Mouse (Mus musculus) forebrain, embryonic 10.5 days (tissue): ENCODE measurements at regions not wholly inside any gene's neighbourhood (a gene's known extent, or its start where the extent isn't known, plus 50 kb on each side); places are given as distances from the start of the nearest gene placed in this dataset.

Source experiments
- DNase-seq: peaks from one replicate; pipeline ENCODE4 v3.0.0-alpha.2; 2017; ENCODE audit warnings: low spot score; ENCODE audit errors: extremely low spot score
- H3K27ac ChIP-seq: fragments of 300-500 bp; sonication (generic); 2 replicates; pipeline ENCODE4 v1.5.1; 2016; ENCODE audit warnings: mild to moderate bottlenecking
- H3K27me3 ChIP-seq: fragments of 300-500 bp; sonication (generic); 2 replicates; pipeline ENCODE4 v1.6.1; 2016; ENCODE audit warnings: mild to moderate bottlenecking; ENCODE audit not compliant: poor library complexity, severe bottlenecking
- H3K36me3 ChIP-seq: fragments of 300-500 bp; sonication (generic); replicated peaks from 2 replicates; pipeline ENCODE4 v1.6.1; 2016; ENCODE audit warnings: mild to moderate bottlenecking, moderate library complexity
- H3K4me1 ChIP-seq: fragments of 300-500 bp; sonication (generic); 2 replicates; pipeline ENCODE4 v1.6.1; 2016
- H3K4me3 ChIP-seq: fragments of 300-500 bp; sonication (generic); 2 replicates; pipeline ENCODE4 v1.5.1; 2016; ENCODE audit warnings: mild to moderate bottlenecking, moderate library complexity
- H3K9me3 ChIP-seq: fragments of 300-500 bp; sonication (generic); 2 replicates; pipeline ENCODE4 v1.6.1; 2016; ENCODE audit warnings: mild to moderate bottlenecking, moderate library complexity
- WGBS: fragments of 180-500 bp; shearing (Covaris S2); methylation state at CpG from one replicate; pipeline ENCODE4 v1.1.7; 2016; 5-methylcytosine and 5-hydroxymethylcytosine counted together

DNA sequence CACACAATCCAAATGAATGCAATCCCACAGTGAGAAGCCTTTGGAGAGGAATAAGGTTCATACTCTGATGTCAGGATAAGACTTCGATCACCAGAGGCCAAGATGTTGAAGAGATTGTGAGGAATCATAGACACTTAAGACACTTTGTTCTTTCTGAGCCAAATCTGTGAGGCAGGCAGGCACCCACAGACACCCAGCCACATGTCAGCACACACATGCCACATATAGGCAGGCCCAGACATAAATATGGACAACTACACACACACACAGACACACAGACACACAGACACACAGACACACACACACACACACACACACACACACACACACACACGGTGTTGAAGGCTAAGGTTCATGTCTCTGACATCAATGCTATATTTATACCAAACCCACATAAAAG lies 185.1 kb upstream of the Frmd6 start:
- Histone ChIP-seq H3K27ac (no peak overlapping the region), H3K9me3 (no peaks in the 10 kb centered on the region), H3K36me3 (no peaks in the 10 kb centered on the region), H3K27me3 (no peaks in the 10 kb centered on the region), H3K4me3 (no peak overlapping the region), H3K4me1 (no peaks in the 10 kb centered on the region)
- no peak for DNase-seq
- 90% methylated on average over 2 of the region's 2 CpGs for WGBS

DNA sequence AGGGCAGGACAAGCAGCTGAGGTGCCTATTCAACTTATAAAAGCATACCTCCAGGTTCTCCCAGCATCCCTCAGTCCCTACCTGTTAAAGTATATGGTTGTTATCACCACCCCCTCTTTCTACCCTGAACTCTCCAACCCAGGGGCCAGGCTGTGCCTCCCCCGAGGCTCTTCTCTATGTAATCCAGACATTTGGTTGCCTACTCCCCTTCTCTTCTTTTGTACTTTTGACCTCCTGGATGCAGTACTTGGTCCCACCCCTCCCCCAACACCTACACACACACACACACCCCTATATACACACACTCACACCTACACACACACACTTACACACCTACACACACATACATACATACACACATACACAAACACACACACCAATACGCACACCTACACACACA lies 180.4 kb upstream of the Frmd6 start:
- Histone ChIP-seq H3K4me1 (no peaks in the 10 kb centered on the region), H3K27me3 (no peaks in the 10 kb centered on the region), H3K27ac (no peak overlapping the region), H3K9me3 (no peaks in the 10 kb centered on the region), H3K36me3 (no peaks in the 10 kb centered on the region), H3K4me3 (no peak overlapping the region)
- DNase-seq, result no peak
- 88% methylated on average over 2 of the region's 2 CpGs for WGBS

DNA sequence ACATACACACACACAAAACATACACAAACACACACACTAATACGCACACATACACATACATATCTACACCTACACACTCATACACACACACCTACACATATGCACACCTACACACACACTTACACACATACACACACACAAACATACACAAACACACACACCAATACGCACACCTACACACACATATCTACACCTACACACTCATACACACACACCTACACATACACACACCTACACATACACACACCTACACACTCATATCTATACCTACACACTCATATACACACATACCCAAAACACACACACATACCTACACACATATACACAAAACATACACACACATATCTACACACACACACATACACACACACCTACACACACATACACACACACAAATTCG lies 179.9 kb upstream of the Frmd6 start:
- no peaks in the 10 kb centered on the region for H3K27me3 ChIP-seq
- H3K4me3 ChIP-seq, result no peak overlapping the region
- H3K36me3 ChIP-seq, result no peaks in the 10 kb centered on the region
- no peak overlapping the region for H3K27ac ChIP-seq
- 65% methylated on average over 3 of the region's 3 CpGs for WGBS
- H3K4me1 ChIP-seq, result no peaks in the 10 kb centered on the region
- H3K9me3 ChIP-seq, result no peaks in the 10 kb centered on the region
- no peak for DNase-seq

- WGBS, result 39% methylated on average over 6 of the region's 6 CpGs
Observed at GRCm38 (mm10) chr12:70647516-70647915, 177.8 kb upstream of the Frmd6 start.

GRCm38 (mm10) chr12:70648179-70648811 lies 177.0 kb upstream of the Frmd6 start:
- Histone ChIP-seq H3K27ac (no peak overlapping the region), H3K4me3 (no peak overlapping the region), H3K36me3 (no peaks in the 10 kb centered on the region), H3K4me1 (no peaks in the 10 kb centered on the region), H3K27me3 (no peaks in the 10 kb centered on the region), H3K9me3 (no peaks in the 10 kb centered on the region; the same call in 1 of the 2 replicates)
- DNase-seq, result no peak
- 87% methylated on average over 6 of the region's 6 CpGs for WGBS

More at GRCm38 (mm10) chr12:70647516-70647915, 177.8 kb upstream of the Frmd6 start:
- Histone ChIP-seq H3K36me3 (no peaks in the 10 kb centered on the region), H3K9me3 (no peaks in the 10 kb centered on the region), H3K4me3 (no peak overlapping the region), H3K27ac (no peak overlapping the region), H3K27me3 (no peaks in the 10 kb centered on the region), H3K4me1 (no peaks in the 10 kb centered on the region)
- no peak for DNase-seq

- H3K9me3 ChIP-seq, result no peaks in the 10 kb centered on the region; the same call in 1 of the 2 replicates
- H3K36me3 ChIP-seq, result no peaks in the 10 kb centered on the region
- 87% methylated on average over 1 of the region's 1 CpGs for WGBS
- no peaks in the 10 kb centered on the region for H3K27me3 ChIP-seq
- H3K27ac ChIP-seq, result no peak overlapping the region
- no peaks in the 10 kb centered on the region for H3K4me1 ChIP-seq
- no peak overlapping the region for H3K4me3 ChIP-seq
- no peak for DNase-seq
Observed at GRCm38 (mm10) chr12:70648812-70649188, 176.5 kb upstream of the Frmd6 start.

DNA sequence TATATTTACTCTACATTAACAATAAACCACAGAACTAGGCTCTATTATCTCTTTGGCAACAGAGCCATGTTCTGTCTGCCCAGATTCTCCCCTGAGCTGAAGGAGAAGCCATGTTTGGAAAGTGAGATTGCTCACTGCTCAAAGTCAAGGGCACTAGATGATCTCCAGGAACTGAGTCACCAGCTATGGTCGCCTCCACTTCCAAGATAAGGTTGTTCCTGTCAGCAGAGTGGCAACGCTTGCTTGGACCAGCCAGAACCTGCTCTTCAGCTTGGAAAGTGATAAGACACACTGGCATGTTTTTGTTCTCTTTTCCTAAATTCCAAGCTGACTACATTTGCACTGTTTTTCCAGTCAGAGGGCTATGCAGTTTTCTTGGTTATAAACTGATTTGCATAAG lies 175.6 kb upstream of the Frmd6 start:
- Histone ChIP-seq H3K36me3 (no peaks in the 10 kb centered on the region), H3K9me3 (no peaks in the 10 kb centered on the region; the same call in 1 of the 2 replicates), H3K4me3 (no peak overlapping the region), H3K27me3 (no peaks in the 10 kb centered on the region), H3K4me1 (no peaks in the 10 kb centered on the region), H3K27ac (no peak overlapping the region)
- no peak for DNase-seq
- WGBS, result 92% methylated on average over 2 of the region's 2 CpGs

GRCm38 (mm10) chr12:70650470-70650869 lies 174.8 kb upstream of the Frmd6 start:
- no peaks in the 10 kb centered on the region; the same call in 1 of the 2 replicates for H3K9me3 ChIP-seq
- WGBS, result 81% methylated on average over 4 of the region's 4 CpGs
- H3K4me3 ChIP-seq, result no peak overlapping the region
- H3K4me1 ChIP-seq, result no peaks in the 10 kb centered on the region
- no peaks in the 10 kb centered on the region for H3K27me3 ChIP-seq
- H3K36me3 ChIP-seq, result no peaks in the 10 kb centered on the region
- no peak overlapping the region for H3K27ac ChIP-seq
- no peak for DNase-seq

DNA sequence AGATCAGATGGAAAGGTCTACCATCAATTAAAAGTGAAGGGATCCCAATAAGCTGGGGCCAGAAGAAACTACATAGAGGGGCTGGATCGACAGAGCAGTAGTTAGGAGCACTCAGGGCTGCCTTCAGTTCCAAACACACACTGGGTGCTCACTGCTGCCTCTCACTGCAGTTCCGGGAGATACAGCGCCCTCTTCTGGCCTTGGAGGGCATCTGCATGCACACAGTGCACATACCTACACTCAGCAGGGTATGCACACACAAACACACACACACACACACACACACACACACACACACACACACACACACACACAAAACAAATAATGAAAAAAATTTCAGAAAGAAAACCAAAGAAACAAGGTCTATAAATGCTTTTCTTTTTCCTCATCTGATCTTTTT lies 172.6 kb upstream of the Frmd6 start:
- no peaks in the 10 kb centered on the region; the same call in 1 of the 2 replicates for H3K9me3 ChIP-seq
- H3K27me3 ChIP-seq, result no peaks in the 10 kb centered on the region
- H3K4me3 ChIP-seq, result no peak overlapping the region
- no peak overlapping the region for H3K27ac ChIP-seq
- no peaks in the 10 kb centered on the region for H3K36me3 ChIP-seq
- H3K4me1 ChIP-seq, result peaks cover 4% of the 10 kb centered on the region; the same call in 1 of the 2 replicates
- no peak for DNase-seq
- 76% methylated on average over 3 of the region's 3 CpGs for WGBS

DNA sequence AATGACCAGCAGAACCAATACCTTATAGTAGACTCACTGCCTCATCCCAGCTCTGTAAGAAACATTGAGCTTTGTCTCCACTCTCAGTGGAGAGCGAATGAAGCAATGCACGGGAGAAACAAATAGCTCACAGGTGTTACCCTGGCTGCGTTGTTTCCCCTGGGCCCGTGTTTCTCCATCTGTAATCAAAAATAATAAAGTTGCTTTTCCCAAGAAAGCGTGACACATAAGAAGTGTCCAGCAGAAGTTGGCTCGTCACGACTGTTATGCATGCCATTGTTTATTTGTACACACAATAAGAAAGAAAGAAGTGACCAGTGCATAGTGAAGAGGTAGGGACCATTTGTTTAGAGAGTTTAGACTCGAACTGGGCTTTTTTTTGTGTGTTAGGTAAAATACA lies 171.3 kb upstream of the Frmd6 start:
- no peak overlapping the region for H3K27ac ChIP-seq
- H3K9me3 ChIP-seq, result no peaks in the 10 kb centered on the region; the same call in 1 of the 2 replicates
- no peak for DNase-seq
- no peaks in the 10 kb centered on the region for H3K36me3 ChIP-seq
- H3K4me1 ChIP-seq, result peaks cover 4% of the 10 kb centered on the region; the same call in 1 of the 2 replicates
- no peak overlapping the region for H3K4me3 ChIP-seq
- H3K27me3 ChIP-seq, result no peaks in the 10 kb centered on the region
- 92% methylated on average over 8 of the region's 8 CpGs for WGBS

- H3K27ac ChIP-seq, result no peak overlapping the region
- no peak for DNase-seq
- H3K36me3 ChIP-seq, result no peaks in the 10 kb centered on the region
- H3K4me3 ChIP-seq, result no peak overlapping the region
- no peaks in the 10 kb centered on the region for H3K27me3 ChIP-seq
- H3K9me3 ChIP-seq, result no peaks in the 10 kb centered on the region; the same call in 1 of the 2 replicates
- peaks cover 4% of the 10 kb centered on the region; the same call in 1 of the 2 replicates for H3K4me1 ChIP-seq
- 87% methylated on average over 3 of the region's 3 CpGs for WGBS
Observed at GRCm38 (mm10) chr12:70654546-70654945, 170.8 kb upstream of the Frmd6 start.

- H3K4me3 ChIP-seq, result no peak overlapping the region
- no peak overlapping the region for H3K27ac ChIP-seq
- WGBS, result 87% methylated on average over 2 of the region's 2 CpGs
- H3K36me3 ChIP-seq, result no peaks in the 10 kb centered on the region
- DNase-seq, result no peak
- H3K27me3 ChIP-seq, result no peaks in the 10 kb centered on the region
- H3K9me3 ChIP-seq, result no peaks in the 10 kb centered on the region; the same call in 1 of the 2 replicates
- H3K4me1 ChIP-seq, result peaks cover 4% of the 10 kb centered on the region; the same call in 1 of the 2 replicates
Observed at GRCm38 (mm10) chr12:70655411-70655811, 169.9 kb upstream of the Frmd6 start.

DNA sequence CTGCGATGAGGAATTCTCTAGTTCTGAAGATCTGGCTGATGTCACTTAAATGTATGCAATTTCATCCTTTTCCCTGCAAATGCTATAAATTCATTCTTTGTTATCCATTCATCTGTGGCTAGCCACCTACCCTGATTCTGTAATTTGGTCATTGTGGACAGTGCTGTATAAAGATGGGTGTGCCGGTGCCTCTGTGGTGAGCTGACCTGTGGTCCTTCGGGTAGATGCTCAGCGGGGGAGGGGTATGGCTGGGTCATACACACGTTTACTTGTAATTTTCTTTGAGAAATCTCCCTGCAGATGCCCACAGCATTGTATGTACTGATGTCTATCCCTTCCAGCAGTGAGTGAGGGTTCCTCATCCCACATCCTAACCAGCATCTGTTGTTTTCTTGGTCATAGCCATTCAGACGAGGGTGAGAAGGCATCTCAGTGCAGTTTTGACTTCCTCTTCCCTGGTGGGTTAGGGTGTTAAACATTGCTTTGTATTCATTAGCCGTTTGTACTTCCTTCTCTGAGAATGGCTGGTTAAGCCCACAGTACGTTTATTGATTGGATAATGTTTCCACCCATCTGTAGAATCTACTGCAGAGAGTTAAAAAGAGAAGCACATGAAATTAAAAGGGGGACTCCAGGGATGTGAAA lies 169.3 kb upstream of the Frmd6 start:
- DNase-seq, result no peak
- H3K4me1 ChIP-seq, result peaks cover 4% of the 10 kb centered on the region; the same call in 1 of the 2 replicates
- no peak overlapping the region for H3K4me3 ChIP-seq
- H3K27ac ChIP-seq, result no peak overlapping the region
- WGBS, result 81% methylated on average over 8 of the region's 8 CpGs
- H3K27me3 ChIP-seq, result no peaks in the 10 kb centered on the region
- H3K9me3 ChIP-seq, result no peaks in the 10 kb centered on the region; the same call in 1 of the 2 replicates
- no peaks in the 10 kb centered on the region for H3K36me3 ChIP-seq
